8 mouse cellular contexts compared by ENCODE assay signal in the genomic region with DNA sequence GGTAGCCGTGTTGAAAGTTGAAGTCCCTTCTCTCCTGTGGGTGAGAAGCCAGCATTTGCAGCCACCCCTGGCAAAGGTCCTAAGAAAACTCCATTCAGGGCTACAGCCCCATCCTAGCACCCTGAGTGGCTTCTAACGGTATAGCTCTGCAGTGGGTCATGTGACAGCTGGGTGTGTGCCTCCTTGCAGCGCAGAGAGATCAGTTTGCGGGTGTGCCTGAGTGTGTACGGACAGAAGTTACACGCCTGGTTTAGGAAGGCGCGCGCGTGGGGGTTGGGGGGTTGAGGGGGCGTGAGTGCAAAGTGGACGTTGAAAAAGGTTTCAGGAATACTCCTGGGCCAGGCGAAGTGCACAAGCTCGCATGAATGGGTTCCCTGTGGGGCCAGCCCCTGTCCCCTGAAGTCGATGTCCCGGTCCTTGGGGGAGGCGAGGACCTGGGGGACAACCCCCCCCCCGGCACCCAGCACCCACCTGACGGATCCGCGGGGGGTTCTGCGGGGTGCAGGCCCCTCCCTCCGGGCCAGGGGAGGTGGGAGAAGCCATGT. TPM values are rescaled to one million over a fixed set of nuclear protein-coding genes. Genes with fewer than 3 reads are reported as not detected.
DNase-seq lines count a peak whose midpoint lies in the region; ATAC-seq and TF ChIP-seq lines count a peak whose summit lies in the region.

No protein-coding gene starts in this region.

- H3K4me1 ChIP-seq in heart, embryonic 13.5 days = peaks cover 14% of the 10 kb centered on the region
- peaks cover 10% of the 10 kb centered on the region for H3K4me1 ChIP-seq in midbrain, embryonic 14.5 days (ENCODE audit: control insufficient read depth, insufficient read depth, low read length)

- DNase-seq in MN1 (ENCODE audit: low spot score) = peak; percentile 58
- peak; percentile 54 for DNase-seq in embryo, embryonic 11 days
- DNase-seq in left cerebral cortex, adult 8-10 months (ENCODE audit: low spot score in 2 of 2) = peak; percentile 15 to 47
- peak; percentile 67 for DNase-seq in midbrain, embryonic 14.5 days
- DNase-seq in ovary, postnatal 14 days (ENCODE audit: low spot score) = no peak
- no peak for DNase-seq in spleen, adult 18-20 months

- peak overlapping the region; percentile 24; the same call in 1 of the 2 replicates for H3K27ac ChIP-seq in heart, embryonic 13.5 days (replicated peaks)
- H3K27ac ChIP-seq in midbrain, embryonic 14.5 days (replicated peaks; ENCODE audit: low read depth, low read length) = peak overlapping the region; percentile 53

- peaks cover 8% of the 10 kb centered on the region for H3K27me3 ChIP-seq in C2C12 (ENCODE audit: control insufficient read depth, insufficient read depth, insufficient read length)
- peaks cover 22% of the 10 kb centered on the region for H3K27me3 ChIP-seq in heart, embryonic 13.5 days (replicated peaks)
- 0 out of 2 replicates have a peak, but pooled peaks cover 6% of the 10 kb centered on the region for H3K27me3 ChIP-seq in midbrain, embryonic 14.5 days (ENCODE audit: control insufficient read depth, insufficient read depth, low read length)

- H3K79me3 ChIP-seq in C2C12 (ENCODE audit: low read depth) = no peaks in the 10 kb centered on the region

- H3K9me3 ChIP-seq in heart, embryonic 13.5 days = no peaks in the 10 kb centered on the region
- H3K9me3 ChIP-seq in midbrain, embryonic 14.5 days (ENCODE audit: control insufficient read depth, low read length) = 0 out of 2 replicates have a peak, but pooled peaks cover 1% of the 10 kb centered on the region

- no peak overlapping the region for H3K4me3 ChIP-seq in C2C12 (ENCODE audit: insufficient read depth, poor library complexity, severe bottlenecking)
- peak overlapping the region; percentile 73 for H3K4me3 ChIP-seq in heart, embryonic 13.5 days
- H3K4me3 ChIP-seq in midbrain, embryonic 14.5 days (replicated peaks; ENCODE audit: low read depth, low read length) = peak overlapping the region; percentile 72

- no peak for TF ChIP-seq CTCF in C2C12 (IDR thresholded peaks at IDR 0.05; ENCODE audit: control insufficient read depth, insufficient read depth, insufficient read length)

- 3% methylated on average over 23 of the region's 23 CpGs for WGBS in heart, embryonic 13.5 days
- 0% methylated on average over 23 of the region's 23 CpGs for WGBS in midbrain, embryonic 14.5 days

- peak overlapping the region; percentile 53 for H3ac ChIP-seq in C2C12 (ENCODE audit: control insufficient read depth, insufficient read length, low read depth)

- H3K9ac ChIP-seq in heart, embryonic 13.5 days = peak overlapping the region; percentile 84
- peak overlapping the region; percentile 87 for H3K9ac ChIP-seq in midbrain, embryonic 14.5 days (replicated peaks; ENCODE audit: low read length)

- no peak for ATAC-seq in heart, embryonic 13.5 days (ENCODE audit: extremely low read depth, insufficient number of reproducible peaks, low FRiP score, low TSS enrichment)
- ATAC-seq in midbrain, embryonic 14.5 days (ENCODE audit: low FRiP score, low TSS enrichment) = peak; percentile 73

- H3K4me2 ChIP-seq in heart, embryonic 13.5 days = peak overlapping the region; percentile 100
- peak overlapping the region; percentile 100 for H3K4me2 ChIP-seq in midbrain, embryonic 14.5 days (ENCODE audit: low read length)

- no peaks in the 10 kb centered on the region for H3K79me2 ChIP-seq in C2C12 (ENCODE audit: control insufficient read depth, insufficient read depth)

- H3K36me3 ChIP-seq in C2C12 (ENCODE audit: control insufficient read depth, insufficient read depth) = no peaks in the 10 kb centered on the region
- H3K36me3 ChIP-seq in heart, embryonic 13.5 days = no peaks in the 10 kb centered on the region
- no peaks in the 10 kb centered on the region for H3K36me3 ChIP-seq in midbrain, embryonic 14.5 days (ENCODE audit: control insufficient read depth, insufficient read depth, low read length)

TF ChIP-seq in C2C12, 6 proteins besides CTCF, POLR2A, EP300 and RAD21:
- TF ChIP-seq FOSL1 (IDR thresholded peaks at IDR 0.05; ENCODE audit: insufficient read depth, low read length, poor library complexity, severe bottlenecking) (no peak), USF1 (IDR thresholded peaks at IDR 0.05; ENCODE audit: low read depth) (peak; percentile 19)

RNA-seq across cellular contexts. Expression of a gene that starts 0.9 kb away (rescaled TPM):
- 3.5 TPM for polyA plus RNA-seq in C2C12 (2012; fragmentation: generic; extraction: Trizol)
- 25.0 and 27.6 TPM in 2 replicates for polyA plus RNA-seq in heart, embryonic 13.5 days (2015; fragmentation: Nextera tagmentation; extraction: Ambion mirVana)
- 100 to 1,000 TPM; 772 to 913 (median 838) TPM for total RNA-seq in left cerebral cortex, adult 8-10 months (2022)
- 195 and 211 TPM in 2 replicates for polyA plus RNA-seq in midbrain, embryonic 14.5 days (2014; fragmentation: Nextera tagmentation; extraction: Ambion mirVana)

RNA-seq across cellular contexts. Expression of a gene that starts 54.9 kb away (rescaled TPM):
- 17.4 TPM for polyA plus RNA-seq in C2C12 (2012; fragmentation: generic; extraction: Trizol)
- 50.9 and 53.7 TPM in 2 replicates for polyA plus RNA-seq in heart, embryonic 13.5 days (2015; fragmentation: Nextera tagmentation; extraction: Ambion mirVana)
- total RNA-seq in left cerebral cortex, adult 8-10 months (2022) = 10 to 100 TPM; 16.2 to 20.6 (median 18.0) TPM
- polyA plus RNA-seq in midbrain, embryonic 14.5 days (2014; fragmentation: Nextera tagmentation; extraction: Ambion mirVana) = 22.8 and 29.3 TPM in 2 replicates

RNA-seq across cellular contexts. Expression of a gene that starts 55.0 kb away (rescaled TPM):
- 1.6 TPM for polyA plus RNA-seq in C2C12 (2012; fragmentation: generic; extraction: Trizol)
- polyA plus RNA-seq in heart, embryonic 13.5 days (2015; fragmentation: Nextera tagmentation; extraction: Ambion mirVana) = 6.8 and 8.1 TPM in 2 replicates
- 1 to 10 TPM; 2.7 to 4.1 (median 3.3) TPM for total RNA-seq in left cerebral cortex, adult 8-10 months (2022)
- polyA plus RNA-seq in midbrain, embryonic 14.5 days (2014; fragmentation: Nextera tagmentation; extraction: Ambion mirVana) = 2.9 and 3.9 TPM in 2 replicates

Comparison
In these comparisons a context has a peak if more than half of its experiments do, and no peak if none do; other contexts are left out.
1. DNase-seq: peak in MN1 (single experiment), embryo, embryonic 11 days (single experiment), left cerebral cortex, adult 8-10 months (2 of 2) and midbrain, embryonic 14.5 days (single experiment); none in ovary, postnatal 14 days (single experiment) and spleen, adult 18-20 months (0 of 2).